Mouse (Mus musculus) neural tube, embryonic 15.5 days (tissue): Measurements from ENCODE around the gene Ndufv1. TPM values are rescaled to one million over a fixed set of nuclear protein-coding genes. Genes with fewer than 3 reads are reported as not detected.

Source experiments
- ATAC-seq: fragments of 200-750 bp; cut with Nextera tagmentation; 2 replicates; pipeline ENCODE4 v1.8.0; 2017; ENCODE audit warnings: mild to moderate bottlenecking, moderate TSS enrichment, moderate library complexity; ENCODE audit not compliant: low FRiP score
- H3K27ac ChIP-seq: fragments of 300-500 bp; sonication (generic); replicated peaks from 2 replicates; pipeline ENCODE4 v1.5.1; 2015; ENCODE audit warnings: mild to moderate bottlenecking, inconsistent platforms
- H3K27me3 ChIP-seq: fragments of 300-500 bp; sonication (generic); replicated peaks from 2 replicates; pipeline ENCODE4 v1.6.1; 2015; ENCODE audit warnings: inconsistent platforms
- H3K36me3 ChIP-seq: fragments of 300-500 bp; sonication (generic); 2 replicates; pipeline ENCODE4 v1.6.1; 2015; ENCODE audit warnings: inconsistent platforms
- H3K4me1 ChIP-seq: fragments of 300-500 bp; sonication (generic); 2 replicates; pipeline ENCODE4 v1.6.1; 2015; ENCODE audit warnings: inconsistent platforms
- H3K4me2 ChIP-seq: fragments of 300-500 bp; sonication (generic); 2 replicates; pipeline ENCODE4 v1.6.1; 2015; ENCODE audit warnings: inconsistent platforms, mild to moderate bottlenecking, moderate library complexity
- H3K4me3 ChIP-seq: fragments of 300-500 bp; sonication (generic); replicated peaks from 2 replicates; pipeline ENCODE4 v1.5.1; 2015; ENCODE audit warnings: mild to moderate bottlenecking, inconsistent platforms
- H3K9ac ChIP-seq: fragments of 300-500 bp; sonication (generic); replicated peaks from 2 replicates; pipeline ENCODE4 v1.6.1; 2015; ENCODE audit warnings: mild to moderate bottlenecking, inconsistent platforms
- H3K9me3 ChIP-seq: fragments of 300-500 bp; sonication (generic); replicated peaks from 2 replicates; pipeline ENCODE4 v1.6.1; 2016; ENCODE audit warnings: inconsistent platforms
- WGBS: fragments of 180-500 bp; shearing (Covaris S2); methylation state at CpG from one replicate; pipeline ENCODE4 v1.1.7; 2015; ENCODE audit warnings: mixed read lengths; 5-methylcytosine and 5-hydroxymethylcytosine counted together
- polyA plus RNA-seq: library from polyadenylated mRNA; unstranded; fragments of >200 nt; fragmentation: Nextera tagmentation; extraction: Ambion mirVana; gene quantifications from 2 replicates; pipeline ENCODE4 v1.2.1, GENCODE M21; 2015

Ndufv1 gene
- polyA plus RNA-seq, 1 experiment from 2014 or later = 279 TPM

DNA sequence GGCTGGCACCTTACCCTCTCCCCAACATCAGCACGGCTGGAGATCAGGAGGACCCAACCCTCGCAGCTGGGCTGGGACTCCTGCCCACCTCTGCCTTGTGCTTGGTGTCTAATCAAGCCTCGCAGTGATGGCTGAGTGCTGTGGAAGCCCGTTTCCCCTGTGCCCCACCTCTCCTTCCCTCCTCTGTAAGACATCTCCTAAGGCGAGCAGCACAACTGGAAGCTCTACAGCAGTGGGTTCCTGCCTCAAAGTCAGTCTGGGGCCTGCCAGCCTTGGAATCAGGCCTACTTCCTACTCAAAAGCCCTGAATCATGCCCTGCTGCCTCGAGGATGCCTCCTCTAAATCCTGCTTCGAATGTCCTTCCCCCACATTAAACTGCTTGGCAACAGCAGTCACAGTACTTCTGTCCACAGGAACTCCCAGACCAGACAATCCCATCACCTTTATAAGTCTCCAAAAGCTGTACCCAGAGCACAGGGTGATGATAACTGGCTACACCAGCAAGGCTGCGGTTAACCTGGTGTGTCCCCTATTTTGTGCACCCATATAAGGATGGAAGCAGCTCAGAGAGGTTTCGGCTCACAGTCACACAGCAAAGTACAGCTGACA lies 13.4 kb downstream of the Ndufv1 start:
- H3K4me3 ChIP-seq = peak overlapping the region; percentile 83
- no peaks in the 10 kb centered on the region for H3K36me3 ChIP-seq
- no peak for ATAC-seq
- peak overlapping the region; percentile 80 for H3K4me2 ChIP-seq
- H3K4me1 ChIP-seq = peaks cover 22% of the 10 kb centered on the region
- H3K27me3 ChIP-seq = no peaks in the 10 kb centered on the region
- peak overlapping the region; percentile 44 for H3K9ac ChIP-seq
- no peaks in the 10 kb centered on the region for H3K9me3 ChIP-seq
- no peak overlapping the region for H3K27ac ChIP-seq
- WGBS = 85% methylated on average over 9 of the region's 9 CpGs

DNA sequence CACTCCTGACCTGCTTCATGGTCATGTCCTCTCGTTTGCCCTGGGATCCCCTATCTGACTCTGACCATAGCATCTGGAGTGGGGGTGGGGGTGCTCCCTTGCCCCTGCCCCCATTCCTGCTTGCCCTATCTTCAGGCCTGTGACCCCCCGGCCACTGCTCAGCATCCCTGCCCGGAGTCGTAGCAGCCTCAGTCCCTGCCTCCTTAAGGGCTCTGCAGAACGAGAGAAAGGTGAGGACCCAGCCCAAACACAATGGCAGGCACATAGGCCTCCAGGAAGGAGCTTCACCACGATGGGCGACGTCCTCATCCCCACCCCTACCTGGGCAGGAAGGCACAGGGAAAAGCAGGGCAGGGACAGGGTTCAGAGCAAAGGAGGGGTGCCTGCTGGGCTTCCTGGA lies 14.3 kb downstream of the Ndufv1 start:
- Histone ChIP-seq H3K9ac (no peak overlapping the region), H3K4me1 (peaks cover 22% of the 10 kb centered on the region), H3K27ac (no peak overlapping the region), H3K4me2 (no peak overlapping the region), H3K4me3 (no peak overlapping the region), H3K9me3 (no peaks in the 10 kb centered on the region), H3K27me3 (no peaks in the 10 kb centered on the region), H3K36me3 (no peaks in the 10 kb centered on the region)
- ATAC-seq = no peak
- 81% methylated on average over 8 of the region's 8 CpGs for WGBS

DNA sequence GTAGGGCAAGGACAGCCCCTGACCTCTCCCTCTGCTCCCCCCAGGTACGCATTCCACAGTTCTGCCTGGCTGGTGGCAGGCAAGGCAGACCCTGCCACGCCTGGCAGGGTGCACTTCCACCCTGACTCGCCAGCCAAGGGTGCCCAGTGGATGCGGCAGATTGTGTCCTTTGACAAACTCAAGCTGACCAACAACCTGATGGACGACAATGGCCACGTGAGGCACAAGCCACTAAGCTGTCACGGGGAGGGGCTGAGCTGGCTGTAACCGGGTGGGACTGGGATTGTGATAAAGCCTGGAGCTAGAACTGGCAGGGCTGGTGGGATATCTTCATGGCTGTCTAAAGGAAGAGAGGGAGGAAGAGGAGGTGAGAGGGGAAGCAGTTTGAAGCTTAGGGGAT lies 15.4 kb downstream of the Ndufv1 start:
- no peak for ATAC-seq
- no peaks in the 10 kb centered on the region for H3K9me3 ChIP-seq

DNA sequence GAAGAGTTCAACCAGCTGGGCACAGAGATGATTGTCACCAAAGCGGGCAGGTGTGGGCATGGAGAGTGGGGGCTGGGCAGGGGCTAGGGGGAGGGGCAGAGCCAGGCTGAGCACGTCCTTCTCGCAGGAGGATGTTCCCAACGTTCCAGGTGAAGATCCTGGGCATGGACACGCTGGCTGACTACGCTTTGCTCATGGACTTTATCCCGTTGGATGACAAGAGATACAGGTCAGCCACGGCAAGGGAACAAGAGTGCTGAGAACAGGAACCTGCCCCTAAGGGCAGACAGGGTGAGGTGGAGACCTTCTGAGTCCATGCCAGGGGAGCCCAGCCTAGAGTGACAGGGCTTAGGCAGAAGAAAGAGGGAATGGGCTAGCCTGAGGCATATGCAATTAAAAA lies 15.9 kb downstream of the Ndufv1 start:
- ATAC-seq = no peak
- WGBS = 86% methylated on average over 8 of the region's 8 CpGs
- no peak overlapping the region for H3K27ac ChIP-seq
- no peaks in the 10 kb centered on the region for H3K36me3 ChIP-seq
- H3K4me3 ChIP-seq = no peak overlapping the region
- no peaks in the 10 kb centered on the region for H3K9me3 ChIP-seq
- H3K27me3 ChIP-seq = no peaks in the 10 kb centered on the region
- H3K4me2 ChIP-seq = no peak overlapping the region
- H3K4me1 ChIP-seq = peaks cover 19% of the 10 kb centered on the region
- no peak overlapping the region for H3K9ac ChIP-seq

More for the DNA sequence above, 15.4 kb downstream of the Ndufv1 start:
- no peaks in the 10 kb centered on the region for H3K36me3 ChIP-seq
- WGBS = 69% methylated on average over 8 of the region's 8 CpGs
- no peak overlapping the region for H3K4me3 ChIP-seq
- no peak overlapping the region for H3K27ac ChIP-seq
- H3K27me3 ChIP-seq = no peaks in the 10 kb centered on the region
- H3K4me1 ChIP-seq = peaks cover 22% of the 10 kb centered on the region
- no peak overlapping the region for H3K4me2 ChIP-seq
- no peak overlapping the region for H3K9ac ChIP-seq

DNA sequence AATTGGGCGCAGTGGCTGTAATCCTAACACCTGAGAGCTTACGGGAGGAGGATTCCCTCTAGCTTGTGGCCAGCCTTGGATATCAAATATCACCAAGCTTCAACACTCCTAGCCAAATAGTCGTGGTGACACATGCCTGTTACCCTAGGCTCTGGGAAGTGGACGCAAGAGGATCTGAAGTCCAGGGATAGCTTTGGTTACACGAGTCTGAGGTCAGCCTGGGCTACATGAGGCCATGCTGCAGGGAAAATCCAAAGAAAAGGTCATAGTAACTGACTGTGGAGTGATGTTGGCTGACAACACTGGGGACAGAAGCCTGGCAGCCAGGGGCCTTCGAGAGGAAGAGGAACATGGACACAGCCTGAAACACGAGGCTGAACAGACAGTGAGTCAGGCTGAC lies 16.5 kb downstream of the Ndufv1 start:
- no peak for ATAC-seq
- H3K4me3 ChIP-seq = no peak overlapping the region
- 79% methylated on average over 7 of the region's 7 CpGs for WGBS
- no peak overlapping the region for H3K27ac ChIP-seq
- H3K9me3 ChIP-seq = no peaks in the 10 kb centered on the region
- H3K36me3 ChIP-seq = no peaks in the 10 kb centered on the region
- H3K27me3 ChIP-seq = no peaks in the 10 kb centered on the region
- H3K4me1 ChIP-seq = peaks cover 13% of the 10 kb centered on the region
- H3K9ac ChIP-seq = no peak overlapping the region
- H3K4me2 ChIP-seq = no peak overlapping the region

DNA sequence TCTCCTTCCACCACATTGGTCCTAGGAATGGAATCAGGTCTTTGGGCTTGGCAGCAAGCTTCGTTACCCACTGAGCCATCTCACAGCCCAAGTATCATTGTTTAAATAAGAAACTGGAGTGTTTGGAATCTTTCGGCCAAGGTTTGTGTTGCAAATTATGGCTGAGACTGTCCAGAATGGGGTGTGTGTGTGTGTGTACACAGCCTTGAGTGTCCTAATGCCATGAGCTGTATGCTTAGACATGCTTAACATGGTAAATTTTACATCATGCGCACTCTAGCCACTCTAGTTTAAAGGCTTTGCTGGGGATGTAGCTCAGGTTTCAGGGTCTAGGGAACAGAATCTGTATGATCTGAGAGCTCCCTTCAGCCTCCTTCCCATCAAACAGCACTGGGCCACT lies 17.1 kb downstream of the Ndufv1 start:
- H3K9ac ChIP-seq = no peak overlapping the region
- H3K27me3 ChIP-seq = no peaks in the 10 kb centered on the region
- no peaks in the 10 kb centered on the region for H3K9me3 ChIP-seq
- ATAC-seq = no peak
- no peak overlapping the region for H3K4me3 ChIP-seq
- WGBS = 89% methylated on average over 3 of the region's 3 CpGs
- no peak overlapping the region for H3K27ac ChIP-seq
- H3K4me2 ChIP-seq = no peak overlapping the region
- H3K4me1 ChIP-seq = peaks cover 9% of the 10 kb centered on the region
- H3K36me3 ChIP-seq = no peaks in the 10 kb centered on the region

DNA sequence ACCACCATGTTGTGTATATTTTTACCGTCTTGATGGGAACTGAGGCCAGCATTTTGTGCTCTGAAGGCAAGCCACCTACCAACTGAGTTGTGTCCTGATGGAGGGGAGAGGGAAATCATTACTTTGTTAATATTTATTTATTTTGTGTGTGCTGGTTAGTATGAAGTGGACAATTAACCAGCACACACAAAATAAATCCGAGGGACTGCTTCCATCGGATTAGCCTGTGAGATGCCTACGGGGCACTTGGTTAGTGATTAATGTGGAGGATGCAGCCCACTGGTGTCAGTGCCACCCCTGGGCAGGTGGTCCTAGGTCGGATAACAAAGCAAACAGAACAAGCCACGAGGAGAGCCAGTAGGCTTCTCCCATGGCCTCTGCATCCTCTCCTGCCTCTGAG lies 17.7 kb downstream of the Ndufv1 start:
- Histone ChIP-seq H3K4me2 (no peak overlapping the region), H3K9ac (no peak overlapping the region), H3K36me3 (no peaks in the 10 kb centered on the region), H3K27ac (no peak overlapping the region), H3K4me1 (peaks cover 8% of the 10 kb centered on the region), H3K9me3 (no peaks in the 10 kb centered on the region), H3K4me3 (no peak overlapping the region), H3K27me3 (no peaks in the 10 kb centered on the region)
- WGBS = 69% methylated on average over 6 of the region's 6 CpGs
- no peak for ATAC-seq

DNA sequence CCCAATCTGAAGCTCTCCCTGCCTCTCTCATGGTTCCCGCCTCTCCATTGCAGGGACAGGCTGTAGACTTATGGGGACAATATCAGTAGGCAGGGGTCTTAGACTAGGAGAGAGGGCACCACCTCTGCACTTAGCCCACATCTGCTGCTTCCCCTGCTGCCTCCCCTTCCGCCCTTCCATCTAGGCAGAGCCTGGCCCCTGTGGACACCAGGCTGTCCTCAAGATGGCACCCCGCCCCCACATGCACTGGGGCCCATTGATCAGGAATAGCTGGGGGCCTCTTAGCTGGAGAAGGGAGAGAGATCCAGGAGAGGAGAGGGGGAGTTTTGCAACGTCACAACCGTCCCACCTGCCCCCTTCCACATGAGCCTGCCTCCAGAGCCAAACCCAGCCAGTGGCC lies 20.2 kb downstream of the Ndufv1 start, which contains the start of gene Tbx10:
Gene Tbx10 (plus strand): TSS at position 337 of the 400 bp plus-strand sequence.
- Histone ChIP-seq H3K36me3 (no peaks in the 10 kb centered on the region), H3K4me3 (no peak within 1 kb of the TSS), H3K27ac (no peak within 1 kb of the TSS), H3K27me3 (no peaks in the 10 kb centered on the region), H3K4me2 (no peak within 1 kb of the TSS), H3K4me1 (no peaks in the 10 kb centered on the region), H3K9ac (no peak within 1 kb of the TSS), H3K9me3 (no peaks in the 10 kb centered on the region)
- ATAC-seq = no peak
- 62% methylated on average over 5 of the region's 5 CpGs for whole genome bisulfite sequencing

DNA sequence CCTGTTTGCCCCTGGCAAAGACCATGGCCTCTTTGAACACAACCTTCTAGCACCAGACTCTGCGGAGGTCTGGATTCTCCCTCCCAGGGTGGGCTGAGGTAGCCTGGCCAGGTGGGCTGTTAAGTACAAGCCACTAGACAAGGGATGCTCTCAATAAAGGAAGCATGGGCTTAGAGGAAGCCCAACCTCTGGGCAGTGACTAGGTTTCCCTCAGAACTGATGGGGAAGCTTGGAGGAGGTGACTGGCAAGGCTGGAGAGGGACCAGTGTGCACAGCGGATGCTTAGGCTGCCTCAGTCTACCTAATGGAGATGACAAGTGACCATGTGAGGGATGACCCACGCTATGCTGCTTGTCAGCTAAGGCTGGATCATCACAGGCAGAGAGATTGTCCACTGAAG lies 20.6 kb downstream of the Ndufv1 start:
- WGBS = 89% methylated on average over 3 of the region's 3 CpGs
- no peak overlapping the region for H3K4me2 ChIP-seq

DNA sequence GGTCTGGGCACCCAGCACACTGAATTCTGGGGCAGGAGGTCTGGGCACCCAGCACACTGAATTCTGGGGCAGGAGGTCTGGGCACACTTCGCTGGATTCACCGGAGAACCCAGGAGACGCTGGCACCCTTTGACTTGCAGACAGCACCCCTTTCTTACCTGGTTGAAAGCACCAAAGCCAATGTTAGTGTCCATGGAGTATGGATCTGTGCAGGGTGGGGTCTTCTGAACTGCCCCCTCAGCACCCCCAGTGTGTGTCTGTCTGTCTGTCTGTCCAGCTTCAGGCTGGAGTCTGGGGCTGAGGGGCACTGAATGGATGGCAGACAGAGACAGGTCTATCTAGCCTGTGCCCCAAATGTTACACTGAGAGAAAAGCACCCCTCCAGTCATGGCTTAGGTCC lies 21.0 kb downstream of the Ndufv1 start:
- WGBS = 96% methylated on average over 3 of the region's 3 CpGs
- no peak for ATAC-seq

More for the DNA sequence above, 20.6 kb downstream of the Ndufv1 start:
- ATAC-seq = no peak
- H3K27ac ChIP-seq = no peak overlapping the region
- H3K4me1 ChIP-seq = peaks cover under 1% of the 10 kb centered on the region; the same call in 1 of the 2 replicates
- H3K27me3 ChIP-seq = no peaks in the 10 kb centered on the region
- no peak overlapping the region for H3K9ac ChIP-seq
- H3K4me3 ChIP-seq = no peak overlapping the region
- no peaks in the 10 kb centered on the region for H3K9me3 ChIP-seq
- no peaks in the 10 kb centered on the region for H3K36me3 ChIP-seq

DNA sequence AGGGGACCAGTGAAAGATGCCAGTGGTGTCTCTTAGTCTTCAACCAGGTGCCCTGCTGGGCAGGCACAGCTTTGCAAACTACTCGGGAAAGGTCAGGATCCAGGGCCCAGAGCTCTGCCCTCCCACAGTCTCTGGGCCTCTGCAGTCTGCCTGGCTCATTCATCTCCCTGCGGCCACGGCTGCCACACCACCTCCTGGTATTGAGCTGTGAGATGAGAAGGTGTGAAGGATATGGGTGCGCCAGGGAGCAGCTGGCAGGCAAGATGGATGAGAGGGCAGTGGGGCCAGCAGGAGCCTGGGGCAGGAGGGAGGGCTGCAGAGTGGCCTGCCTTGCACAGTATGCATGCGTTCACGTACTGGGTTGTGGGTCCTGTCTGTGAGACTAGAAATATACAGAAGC lies 21.8 kb downstream of the Ndufv1 start:
- ATAC-seq = no peak
- no peak overlapping the region for H3K4me2 ChIP-seq
- WGBS = 38% methylated on average over 6 of the region's 6 CpGs
- H3K4me1 ChIP-seq = peaks cover 11% of the 10 kb centered on the region
- H3K36me3 ChIP-seq = no peaks in the 10 kb centered on the region
- H3K27ac ChIP-seq = no peak overlapping the region
- no peak overlapping the region for H3K9ac ChIP-seq
- no peak overlapping the region for H3K4me3 ChIP-seq
- H3K27me3 ChIP-seq = no peaks in the 10 kb centered on the region
- H3K9me3 ChIP-seq = no peaks in the 10 kb centered on the region

More for the DNA sequence above, 21.0 kb downstream of the Ndufv1 start:
- H3K4me2 ChIP-seq = no peak overlapping the region
- H3K4me3 ChIP-seq = no peak overlapping the region
- no peaks in the 10 kb centered on the region for H3K9me3 ChIP-seq
- no peaks in the 10 kb centered on the region for H3K36me3 ChIP-seq
- no peak overlapping the region for H3K9ac ChIP-seq
- no peaks in the 10 kb centered on the region for H3K27me3 ChIP-seq
- peaks cover 5% of the 10 kb centered on the region for H3K4me1 ChIP-seq
- H3K27ac ChIP-seq = no peak overlapping the region

DNA sequence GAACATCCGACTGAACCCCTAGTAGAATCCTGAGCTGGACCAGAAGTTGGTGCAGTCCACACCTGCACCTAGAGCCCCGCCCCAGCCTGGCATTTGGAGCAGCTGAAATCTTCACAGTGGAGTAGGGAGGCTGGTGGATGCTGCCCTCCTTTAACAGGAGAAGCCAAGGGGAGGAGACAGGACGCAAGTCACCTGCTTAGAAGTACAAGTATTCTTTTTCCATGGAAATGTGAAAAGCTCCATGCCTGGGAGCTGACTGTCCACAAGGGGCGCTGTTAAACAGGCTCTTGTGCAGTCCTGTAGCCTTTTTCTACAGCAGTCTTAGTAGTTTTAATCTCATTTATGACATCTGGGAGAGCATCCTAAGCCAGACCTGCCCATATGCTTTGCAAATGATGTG lies 23.9 kb downstream of the Ndufv1 start:
- Histone ChIP-seq H3K4me1 (peaks cover 16% of the 10 kb centered on the region), H3K4me3 (no peak overlapping the region), H3K27me3 (no peaks in the 10 kb centered on the region), H3K27ac (no peak overlapping the region), H3K36me3 (no peaks in the 10 kb centered on the region), H3K9me3 (no peaks in the 10 kb centered on the region), H3K9ac (no peak overlapping the region), H3K4me2 (no peak overlapping the region)
- 89% methylated on average over 4 of the region's 4 CpGs for WGBS
- ATAC-seq = no peak
